Mouse (Mus musculus) kidney, adult 2 months (tissue): ENCODE measurements at regions not wholly inside any gene's neighbourhood (a gene's known extent, or its start where the extent isn't known, plus 50 kb on each side); places are given as distances from the start of the nearest gene placed in this dataset.
A peak's percentile ranks its signal among the peaks of the same experiment; 100 is the strongest.
"Not testable (repeated sequence)": the region's sequence is repeated elsewhere in the genome, so short reads cannot be mapped to it uniquely, and the experiment has no call there.

Source experiments
- DNase-seq: peaks from one replicate; pipeline ENCODE4 v3.0.0; 2021
- H3K27ac ChIP-seq: fragments of 200-500 bp; 2 replicates; pipeline ENCODE4 v1.5.1; 2012; ENCODE audit warnings: low read depth, low read length, control low read depth, inconsistent platforms; ENCODE audit not compliant: insufficient read depth
- H3K27me3 ChIP-seq: fragments of 200-500 bp; replicated peaks from 2 replicates; pipeline ENCODE4 v1.6.1; 2012; ENCODE audit warnings: mild to moderate bottlenecking, moderate library complexity, low read length, inconsistent platforms; ENCODE audit not compliant: control insufficient read depth, insufficient read depth
- H3K36me3 ChIP-seq: fragments of 200-500 bp; 2 replicates; pipeline ENCODE4 v1.6.1; 2012; ENCODE audit warnings: mild to moderate bottlenecking, moderate library complexity, low read length, inconsistent platforms; ENCODE audit not compliant: control insufficient read depth, insufficient read depth
- H3K4me1 ChIP-seq: fragments of 200-500 bp; 2 replicates; pipeline ENCODE4 v1.6.1; 2011; ENCODE audit warnings: low read length; ENCODE audit not compliant: control insufficient read depth, insufficient read depth
- H3K4me3 ChIP-seq: fragments of 200-500 bp; 2 replicates; pipeline ENCODE4 v1.5.1; 2011; ENCODE audit warnings: mild to moderate bottlenecking, low read depth, low read length, control low read depth; ENCODE audit not compliant: insufficient read depth
- CTCF ChIP-seq: fragments of 200-500 bp; conservative IDR thresholded peaks from 2 replicates; pipeline ENCODE4 v1.5.1; 2011; ENCODE audit warnings: low read depth, mild to moderate bottlenecking, control low read depth, low read length, moderate library complexity, mixed read lengths; ENCODE audit not compliant: insufficient read depth, insufficient read length
- POLR2A ChIP-seq: fragments of 200-500 bp; IDR thresholded peaks from one replicate; pipeline ENCODE4 v1.6.1; 2011; ENCODE audit warnings: low read depth, low read length, control low read depth
- WGBS: fragments of 180-500 bp; shearing (Covaris S2); methylation state at CpG from one replicate; pipeline ENCODE4 v1.1.7; 2018; 5-methylcytosine and 5-hydroxymethylcytosine counted together

GRCm38 (mm10) chr4:45622017-45622416, 89.7 kb upstream of the Shb start:
- Histone ChIP-seq H3K27ac (no peak overlapping the region), H3K4me3 (no peak overlapping the region), H3K4me1 (no peaks in the 10 kb centered on the region), H3K36me3 (no peaks in the 10 kb centered on the region), H3K27me3 (no peaks in the 10 kb centered on the region)
- 96% methylated on average over 5 of the region's 5 CpGs for WGBS
- DNase-seq, result no peak
- TF ChIP-seq CTCF (no peak), POLR2A (no peak)

DNA sequence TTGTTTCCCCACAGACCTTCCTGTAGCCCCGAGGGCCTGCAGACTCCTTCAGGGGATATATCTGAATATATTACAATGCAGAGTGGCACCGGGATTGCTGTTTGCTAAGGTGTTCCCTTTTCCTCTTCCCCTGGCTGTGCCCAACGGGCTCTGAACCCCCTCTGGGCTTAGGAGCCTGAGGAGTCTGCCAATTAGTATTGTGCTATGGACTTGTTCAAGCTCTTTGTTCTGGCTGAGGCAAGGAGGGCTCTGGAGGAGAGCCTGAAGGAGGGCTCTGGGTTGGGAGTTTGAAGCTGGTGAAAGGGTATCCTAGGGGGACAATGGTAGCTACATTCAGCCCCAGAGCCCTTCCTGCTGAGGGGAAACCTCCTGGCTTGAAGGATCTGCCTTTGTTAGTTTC, 84.9 kb upstream of the Shb start:
- no peaks in the 10 kb centered on the region for H3K4me1 ChIP-seq
- DNase-seq, result no peak
- 48% methylated on average over 3 of the region's 3 CpGs for WGBS
- no peak overlapping the region for H3K27ac ChIP-seq
- TF ChIP-seq CTCF (no peak), POLR2A (no peak)
- no peaks in the 10 kb centered on the region for H3K27me3 ChIP-seq
- H3K4me3 ChIP-seq, result no peak overlapping the region
- H3K36me3 ChIP-seq, result no peaks in the 10 kb centered on the region

- WGBS, result 37% methylated on average over 3 of the region's 3 CpGs
- H3K36me3 ChIP-seq, H3K27ac ChIP-seq, H3K4me1 ChIP-seq, H3K4me3 ChIP-seq, H3K27me3 ChIP-seq: not testable (repeated sequence)
- DNase-seq, result peak; percentile 13
Measured at GRCm38 (mm10) chr4:45613498-45613897, 81.2 kb upstream of the Shb start.

DNA sequence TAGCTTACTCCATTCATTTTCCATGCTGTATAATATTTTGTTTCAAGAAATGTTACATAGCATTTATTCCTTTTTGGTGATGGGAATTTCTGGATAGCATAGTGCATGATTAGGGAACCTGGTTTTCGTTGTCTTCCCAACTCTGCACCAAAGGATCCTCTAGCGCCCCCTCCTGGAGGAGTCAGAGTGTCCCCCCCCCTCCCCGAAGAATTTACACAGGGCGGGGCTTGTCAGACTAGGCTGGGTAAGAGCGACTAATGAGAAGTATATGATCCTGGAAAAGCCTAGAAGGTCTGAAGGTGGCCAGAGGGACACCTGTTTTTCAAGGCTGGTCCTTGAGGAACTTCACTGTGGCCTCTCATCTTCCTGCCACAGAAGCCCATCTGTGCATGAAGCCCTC, 79.9 kb upstream of the Shb start:
- H3K4me3 ChIP-seq, result no peak overlapping the region
- no peaks in the 10 kb centered on the region for H3K36me3 ChIP-seq
- no peaks in the 10 kb centered on the region for H3K4me1 ChIP-seq
- DNase-seq, result peak; percentile 60
- 27% methylated on average over 5 of the region's 5 CpGs for WGBS
- no peaks in the 10 kb centered on the region for H3K27me3 ChIP-seq
- peak; percentile 71 for TF ChIP-seq CTCF
- no peak for TF ChIP-seq POLR2A
- H3K27ac ChIP-seq, result no peak overlapping the region

DNA sequence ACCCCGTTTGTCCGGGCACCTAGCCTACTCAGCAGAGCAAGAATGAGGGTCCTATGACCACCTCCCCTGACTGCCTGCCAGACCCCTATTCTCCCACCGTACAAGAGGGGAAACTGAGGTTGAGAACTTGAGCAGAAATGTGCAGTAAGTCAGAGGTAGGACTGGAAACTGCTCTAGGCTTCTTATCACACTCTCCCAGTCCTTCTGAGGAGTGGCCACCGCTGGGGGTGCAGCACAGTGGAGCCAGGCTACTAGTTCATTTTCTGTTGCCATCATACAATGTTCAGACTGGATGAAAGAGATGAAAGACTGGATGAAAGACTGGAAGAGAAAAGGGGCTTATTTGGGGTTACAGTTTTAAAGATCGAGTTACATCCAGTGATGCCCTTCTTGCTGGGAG, 78.7 kb upstream of the Shb start:
- Histone ChIP-seq H3K27ac (no peak overlapping the region), H3K27me3 (no peaks in the 10 kb centered on the region)
- 90% methylated on average over 5 of the region's 5 CpGs for WGBS

DNA sequence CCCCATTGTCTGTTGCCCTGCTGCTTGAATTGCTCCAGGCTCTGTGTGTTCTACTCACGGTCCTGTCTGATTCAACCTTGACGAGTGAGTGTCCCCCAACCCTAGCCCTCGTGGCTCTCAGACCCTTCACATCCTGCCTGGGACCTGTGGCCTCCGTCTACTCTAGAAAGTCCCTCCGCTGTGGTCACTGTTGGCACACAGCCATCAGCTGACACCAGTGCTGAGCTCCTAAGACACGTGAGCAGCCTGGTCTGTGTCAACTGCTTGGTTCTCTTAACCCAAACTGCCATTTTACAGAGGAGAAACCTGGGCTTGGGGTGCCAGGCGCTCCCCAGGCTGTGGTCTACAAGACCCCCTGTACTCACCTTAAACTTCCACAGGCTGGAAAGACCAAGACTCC, 74.3 kb upstream of the Shb start:
- DNase-seq, result no peak
- 49% methylated on average over 7 of the region's 7 CpGs for WGBS
- no peaks in the 10 kb centered on the region for H3K36me3 ChIP-seq

More for the DNA sequence above, 78.7 kb upstream of the Shb start:
- Histone ChIP-seq H3K4me3 (no peak overlapping the region), H3K36me3 (no peaks in the 10 kb centered on the region), H3K4me1 (no peaks in the 10 kb centered on the region)
- no peak for TF ChIP-seq CTCF
- TF ChIP-seq POLR2A, result no peak
- no peak for DNase-seq

GRCm38 (mm10) chr4:45605681-45606080, 73.4 kb upstream of the Shb start:
- TF ChIP-seq POLR2A (no peak), CTCF (no peak)
- no peaks in the 10 kb centered on the region for H3K27me3 ChIP-seq
- H3K36me3 ChIP-seq, result no peaks in the 10 kb centered on the region
- H3K27ac ChIP-seq, result no peak overlapping the region
- no peaks in the 10 kb centered on the region for H3K4me1 ChIP-seq
- WGBS, result 66% methylated on average over 4 of the region's 4 CpGs
- peak; percentile 40 for DNase-seq
- no peak overlapping the region for H3K4me3 ChIP-seq

More for the DNA sequence above, 74.3 kb upstream of the Shb start:
- H3K27ac ChIP-seq, result no peak overlapping the region
- TF ChIP-seq POLR2A (no peak), CTCF (no peak)
- no peaks in the 10 kb centered on the region for H3K4me1 ChIP-seq
- H3K4me3 ChIP-seq, result no peak overlapping the region
- no peaks in the 10 kb centered on the region for H3K27me3 ChIP-seq

- Histone ChIP-seq H3K36me3 (no peaks in the 10 kb centered on the region), H3K4me1 (no peaks in the 10 kb centered on the region), H3K27me3 (no peaks in the 10 kb centered on the region), H3K27ac (no peak overlapping the region), H3K4me3 (no peak overlapping the region)
- TF ChIP-seq CTCF (no peak), POLR2A (no peak)
- 75% methylated on average over 5 of the region's 5 CpGs for WGBS
- DNase-seq, result no peak
Measured at GRCm38 (mm10) chr4:45604271-45604800, 72.1 kb upstream of the Shb start.
